Mouse (Mus musculus) bone marrow macrophage, adult 2 months (primary cell): ENCODE data around the gene Lrch3.

Experiments used
- CTCF ChIP-seq: IDR thresholded peaks from 2 replicates; pipeline ENCODE4 v1.5.1; 2012; ENCODE audit warnings: low read depth, mild to moderate bottlenecking, low read length, moderate library complexity
- POLR2A ChIP-seq: IDR thresholded peaks from 2 replicates; pipeline ENCODE4 v1.6.1; 2012; ENCODE audit warnings: mild to moderate bottlenecking, low read depth, low read length, borderline replicate concordance

DNA sequence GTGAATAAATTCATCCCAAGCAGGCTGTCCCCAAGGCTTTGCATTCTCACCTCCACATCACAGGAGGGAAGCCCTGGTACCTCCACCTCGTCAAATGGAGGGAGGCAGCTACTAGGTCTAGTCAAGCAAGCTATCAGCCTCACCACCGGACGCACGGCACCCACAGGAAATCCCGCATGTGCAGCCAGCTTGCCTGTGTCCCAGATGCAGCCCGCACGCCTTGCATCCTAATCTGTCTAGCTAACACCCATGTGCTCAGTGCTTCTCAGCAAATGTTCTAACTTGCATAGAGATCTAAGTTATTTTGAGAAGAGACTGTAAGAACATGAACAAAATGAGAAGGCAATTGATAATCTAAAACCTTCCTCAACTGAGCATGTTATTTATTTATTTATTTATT, 112.5 kb downstream of the Lrch3 start:
- TF ChIP-seq CTCF (no peak), POLR2A (no peak)
